Mouse (Mus musculus): ENCODE data around the gene Cyp2b19. TPM values are rescaled to one million over a fixed set of nuclear protein-coding genes. Genes with fewer than 3 reads are reported as not detected.
A peak's percentile ranks its signal among the peaks of the same experiment; 100 is the strongest.

The Cyp2b19 gene
- 0.09 TPM in 1 of 2 replicates, not detected in the other for polyA plus RNA-seq (2015; fragmentation: Nextera tagmentation; extraction: Ambion mirVana)

DNA sequence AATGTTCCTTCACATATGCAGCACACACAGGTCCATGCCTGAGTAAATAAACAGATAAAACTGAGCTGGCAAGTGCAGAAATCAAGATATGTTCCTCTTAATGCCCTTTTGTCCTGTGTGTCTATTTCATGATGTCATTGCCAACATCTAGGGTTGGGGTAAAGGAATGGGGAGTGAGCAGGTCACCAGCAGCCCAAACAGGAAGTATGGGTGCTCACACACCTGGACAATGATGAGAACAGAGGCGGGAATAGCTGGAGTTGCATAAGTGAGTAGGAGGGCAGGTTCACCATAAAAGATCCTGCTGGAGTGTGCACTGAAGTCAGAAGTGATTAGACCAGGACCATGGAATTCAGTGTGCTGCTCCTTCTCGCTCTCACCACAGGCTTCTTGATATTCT lies at the start of gene Cyp2b19:
Gene Cyp2b19 (plus strand): TSS at position 301 of the 400 bp plus-strand sequence.
- no peak within 1 kb of the TSS for H3K4me3 ChIP-seq (replicated peaks)
- H3K4me2 ChIP-seq: no peak within 1 kb of the TSS
- H3K27me3 ChIP-seq (replicated peaks): no peaks in the 10 kb centered on the region
- H3K36me3 ChIP-seq: no peaks in the 10 kb centered on the region
- no peaks in the 10 kb centered on the region for H3K9me3 ChIP-seq
- no peak for ATAC-seq (ENCODE audit: insufficient read depth, low FRiP score, low read depth)
- H3K4me1 ChIP-seq: no peaks in the 10 kb centered on the region
- no peak within 1 kb of the TSS for H3K9ac ChIP-seq
- WGBS: 79% methylated on average over 2 of the region's 2 CpGs
- H3K27ac ChIP-seq: no peak within 1 kb of the TSS

DNA sequence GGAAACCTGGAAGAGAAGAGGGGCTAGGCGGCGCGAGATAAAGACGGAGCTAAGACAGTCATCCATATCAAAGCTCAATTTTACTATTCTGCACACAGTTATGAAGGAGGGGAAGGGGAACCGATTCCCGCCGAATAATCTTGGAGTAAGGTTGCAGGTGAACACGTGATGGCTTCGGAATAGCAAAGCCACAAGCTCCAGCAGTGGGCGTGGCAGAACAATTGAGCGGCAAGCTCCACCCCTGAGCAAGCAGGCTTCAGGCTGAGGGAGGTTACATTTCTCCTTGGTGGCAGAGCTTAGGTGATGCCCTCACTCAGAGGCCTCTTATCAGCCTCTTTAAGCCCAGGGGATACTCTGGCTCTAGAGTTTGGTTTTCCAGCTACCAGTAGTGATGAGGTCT lies 45.9 kb upstream of the Cyp2b19 start:
- no peak overlapping the region for H3K4me3 ChIP-seq (replicated peaks)
- no peaks in the 10 kb centered on the region for H3K4me1 ChIP-seq
- H3K9me3 ChIP-seq: no peaks in the 10 kb centered on the region
- no peak overlapping the region for H3K4me2 ChIP-seq
- no peaks in the 10 kb centered on the region for H3K27me3 ChIP-seq (replicated peaks)
- H3K9ac ChIP-seq: no peak overlapping the region
- 86% methylated on average over 11 of the region's 11 CpGs for whole genome bisulfite sequencing
- H3K27ac ChIP-seq: no peak overlapping the region
- H3K36me3 ChIP-seq: no peaks in the 10 kb centered on the region
- ATAC-seq (ENCODE audit: insufficient read depth, low FRiP score, low read depth): no peak

DNA sequence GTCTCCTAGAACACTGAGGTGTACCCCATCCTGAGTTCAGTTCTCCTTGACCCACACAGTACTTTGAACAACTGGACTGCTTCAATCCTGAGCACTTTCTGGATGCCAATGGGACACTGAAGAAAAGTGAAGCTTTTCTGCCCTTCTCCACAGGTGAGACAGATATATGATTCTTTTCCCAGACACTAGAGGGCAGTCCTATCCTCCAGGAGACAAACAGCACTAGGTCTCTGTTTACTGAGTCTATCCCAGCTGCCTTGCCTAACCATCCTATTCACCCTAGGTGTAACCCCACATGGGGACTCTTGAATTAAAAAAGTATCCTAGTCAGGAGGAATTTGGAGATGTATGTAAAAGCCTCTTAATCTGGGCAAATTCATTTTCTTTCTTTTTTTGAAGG lies 18.0 kb upstream of the Cyp2b19 start:
- no peaks in the 10 kb centered on the region for H3K27me3 ChIP-seq (replicated peaks)
- no peaks in the 10 kb centered on the region for H3K4me1 ChIP-seq
- no peaks in the 10 kb centered on the region for H3K36me3 ChIP-seq
- no peak for ATAC-seq (ENCODE audit: insufficient read depth, low FRiP score, low read depth)
- H3K27ac ChIP-seq: no peak overlapping the region
- no peak overlapping the region for H3K4me2 ChIP-seq
- no peak overlapping the region for H3K4me3 ChIP-seq (replicated peaks)
- no peaks in the 10 kb centered on the region for H3K9me3 ChIP-seq
- no peak overlapping the region for H3K9ac ChIP-seq

DNA sequence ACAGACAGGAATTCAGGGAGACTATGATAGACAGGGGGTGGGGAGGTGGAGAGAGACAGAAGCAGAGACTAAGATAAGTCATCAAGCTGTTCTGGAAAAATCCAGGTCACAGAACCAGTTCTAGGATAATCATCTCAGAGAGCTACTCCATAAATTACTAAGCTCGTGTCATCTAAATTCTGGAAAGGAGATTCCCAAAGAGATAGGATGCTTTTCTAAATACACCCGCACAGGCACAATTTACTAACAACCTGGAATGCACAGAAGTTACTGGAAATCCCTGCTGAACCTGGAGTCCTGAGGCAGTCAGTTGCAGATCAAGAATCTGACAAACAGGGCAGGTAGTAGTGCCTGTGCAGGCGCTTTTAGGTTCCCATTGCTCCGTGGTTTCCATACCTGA lies 13.0 kb upstream of the Cyp2b19 start:
- ATAC-seq (ENCODE audit: insufficient read depth, low FRiP score, low read depth): no peak
- WGBS: 72% methylated on average over 4 of the region's 4 CpGs

DNA sequence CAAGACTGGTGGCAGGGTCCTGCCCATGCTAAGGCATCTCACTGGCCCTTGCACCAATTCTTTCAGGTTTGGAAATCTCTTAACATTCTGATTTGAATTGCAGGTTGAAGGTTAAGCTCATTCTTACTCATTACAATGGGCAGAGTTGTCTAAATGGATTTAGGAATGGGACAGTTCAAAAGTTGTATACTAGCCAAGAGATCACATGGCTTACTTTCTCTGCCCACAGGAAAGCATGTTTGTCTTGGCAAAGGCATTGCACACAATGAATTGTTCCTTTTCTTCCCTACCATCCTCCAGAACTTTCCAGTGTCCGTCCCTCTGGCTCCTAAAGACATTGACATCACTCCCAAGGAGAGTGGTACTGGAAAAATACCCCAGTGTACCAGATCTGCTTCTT lies 11.5 kb upstream of the Cyp2b19 start:
- Histone ChIP-seq H3K36me3 (no peaks in the 10 kb centered on the region), H3K9me3 (no peaks in the 10 kb centered on the region), H3K27ac (no peak overlapping the region), H3K4me1 (no peaks in the 10 kb centered on the region), H3K4me2 (no peak overlapping the region), H3K4me3 (replicated peaks) (no peak overlapping the region), H3K27me3 (replicated peaks) (no peaks in the 10 kb centered on the region), H3K9ac (no peak overlapping the region)
- ATAC-seq (ENCODE audit: insufficient read depth, low FRiP score, low read depth): no peak
- WGBS: 47% methylated on average over 1 of the region's 1 CpGs

More for the DNA sequence above, 13.0 kb upstream of the Cyp2b19 start:
- no peak overlapping the region for H3K27ac ChIP-seq
- H3K9me3 ChIP-seq: no peaks in the 10 kb centered on the region
- H3K9ac ChIP-seq: no peak overlapping the region
- H3K36me3 ChIP-seq: no peaks in the 10 kb centered on the region
- H3K4me3 ChIP-seq (replicated peaks): no peak overlapping the region
- H3K27me3 ChIP-seq (replicated peaks): no peaks in the 10 kb centered on the region
- H3K4me1 ChIP-seq: no peaks in the 10 kb centered on the region
- H3K4me2 ChIP-seq: no peak overlapping the region

DNA sequence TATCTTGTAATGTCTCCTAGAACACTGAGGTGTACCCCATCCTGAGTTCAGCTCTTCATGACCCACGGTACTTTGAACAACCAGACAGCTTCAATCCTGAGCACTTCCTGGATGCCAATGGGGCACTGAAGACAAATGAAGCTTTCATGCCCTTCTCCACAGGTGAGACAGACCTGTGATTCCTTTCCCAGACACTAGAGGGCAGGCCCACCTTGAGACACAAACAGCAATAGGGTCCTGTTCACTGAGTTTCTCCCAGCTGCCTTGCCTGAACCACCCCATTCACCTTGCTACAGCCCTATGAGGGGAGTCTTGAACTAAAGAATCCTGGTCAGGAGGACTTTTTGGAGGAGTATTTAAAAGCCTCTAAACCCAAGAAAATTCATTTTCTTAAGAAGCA lies 10.1 kb downstream of the Cyp2b19 start:
- Histone ChIP-seq H3K4me2 (no peak overlapping the region), H3K27me3 (replicated peaks) (no peaks in the 10 kb centered on the region), H3K4me3 (replicated peaks) (no peak overlapping the region), H3K27ac (no peak overlapping the region), H3K4me1 (no peaks in the 10 kb centered on the region), H3K9ac (no peak overlapping the region), H3K9me3 (no peaks in the 10 kb centered on the region), H3K36me3 (no peaks in the 10 kb centered on the region)
- no peak for ATAC-seq (ENCODE audit: insufficient read depth, low FRiP score, low read depth)
- WGBS: 68% methylated on average over 1 of the region's 1 CpGs

DNA sequence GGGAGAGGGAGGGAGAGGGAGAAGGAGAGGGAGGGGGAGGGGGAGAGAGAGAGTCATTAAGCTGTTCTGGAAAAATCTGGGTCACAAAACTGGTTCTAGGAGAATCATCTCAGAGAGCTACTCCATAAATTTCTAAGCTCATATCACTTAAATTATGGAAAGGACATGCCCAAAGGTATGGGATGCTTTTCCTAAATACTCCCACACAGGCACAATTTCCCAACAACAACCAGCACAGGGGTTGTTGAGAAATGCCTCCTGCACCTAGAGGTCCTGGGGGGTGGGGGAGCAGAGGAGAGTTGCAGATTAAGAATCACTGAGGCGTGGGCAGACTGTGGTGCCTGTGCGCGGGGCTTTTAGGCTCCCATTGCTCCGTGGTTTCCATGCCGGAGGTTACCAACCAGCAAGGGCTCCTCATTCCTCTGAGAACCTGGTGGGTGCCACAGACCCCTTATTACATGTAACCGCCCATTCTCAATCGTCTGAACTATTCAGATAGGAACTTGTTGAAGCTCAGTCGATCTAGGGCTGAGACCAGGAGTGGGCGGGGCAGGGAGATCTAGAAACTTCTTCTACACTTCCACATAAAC lies 13.0 kb downstream of the Cyp2b19 start:
- H3K4me2 ChIP-seq: no peak overlapping the region
- no peak for ATAC-seq (ENCODE audit: insufficient read depth, low FRiP score, low read depth)
- H3K9me3 ChIP-seq: no peaks in the 10 kb centered on the region
- no peak overlapping the region for H3K4me3 ChIP-seq (replicated peaks)
- H3K9ac ChIP-seq: no peak overlapping the region
- no peaks in the 10 kb centered on the region for H3K4me1 ChIP-seq
- H3K36me3 ChIP-seq: no peaks in the 10 kb centered on the region
- H3K27ac ChIP-seq: no peak overlapping the region
- no peaks in the 10 kb centered on the region for H3K27me3 ChIP-seq (replicated peaks)
- WGBS: 72% methylated on average over 9 of the region's 9 CpGs

DNA sequence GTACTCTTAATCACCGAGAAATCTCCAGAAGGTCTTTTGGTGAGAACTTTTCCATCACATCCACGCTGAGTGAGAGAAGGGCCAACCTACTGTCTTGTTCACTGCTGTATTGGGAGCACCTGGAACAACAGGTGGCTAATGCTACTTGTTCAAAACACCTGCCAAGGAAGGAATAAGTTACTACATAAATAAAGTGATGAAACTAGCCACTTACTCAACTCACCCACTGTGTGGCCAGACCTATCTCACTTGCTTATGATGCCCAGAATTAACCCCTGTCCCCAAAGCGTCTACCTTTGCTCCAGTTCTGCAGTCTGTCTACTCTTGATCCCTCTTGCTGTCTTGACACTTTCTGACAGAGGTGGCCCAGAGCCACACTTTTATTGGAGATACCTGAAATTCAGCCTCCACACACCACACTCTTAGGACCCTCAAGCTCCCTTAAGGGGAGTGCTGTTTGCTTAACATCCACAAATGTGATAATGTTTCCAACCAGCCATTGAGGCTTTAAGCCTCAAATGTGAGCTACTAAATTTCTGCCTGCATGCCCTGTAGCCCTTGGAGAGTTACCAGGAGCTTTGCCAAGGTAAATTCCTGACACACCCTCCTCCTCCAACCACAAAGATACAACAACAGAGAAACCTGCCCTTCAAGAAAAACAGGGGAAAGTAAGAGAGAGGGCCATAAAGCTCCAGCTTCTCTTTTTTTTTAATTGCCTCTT lies 16.1 kb downstream of the Cyp2b19 start:
- no peak overlapping the region for H3K9ac ChIP-seq
- no peaks in the 10 kb centered on the region for H3K4me1 ChIP-seq
- H3K27me3 ChIP-seq (replicated peaks): no peaks in the 10 kb centered on the region
- no peak overlapping the region for H3K4me3 ChIP-seq (replicated peaks)
- ATAC-seq (ENCODE audit: insufficient read depth, low FRiP score, low read depth): no peak
- WGBS: 79% methylated on average over 3 of the region's 3 CpGs
- H3K9me3 ChIP-seq: no peaks in the 10 kb centered on the region
- H3K4me2 ChIP-seq: no peak overlapping the region
- H3K27ac ChIP-seq: peak overlapping the region; percentile 62
- no peaks in the 10 kb centered on the region for H3K36me3 ChIP-seq

DNA sequence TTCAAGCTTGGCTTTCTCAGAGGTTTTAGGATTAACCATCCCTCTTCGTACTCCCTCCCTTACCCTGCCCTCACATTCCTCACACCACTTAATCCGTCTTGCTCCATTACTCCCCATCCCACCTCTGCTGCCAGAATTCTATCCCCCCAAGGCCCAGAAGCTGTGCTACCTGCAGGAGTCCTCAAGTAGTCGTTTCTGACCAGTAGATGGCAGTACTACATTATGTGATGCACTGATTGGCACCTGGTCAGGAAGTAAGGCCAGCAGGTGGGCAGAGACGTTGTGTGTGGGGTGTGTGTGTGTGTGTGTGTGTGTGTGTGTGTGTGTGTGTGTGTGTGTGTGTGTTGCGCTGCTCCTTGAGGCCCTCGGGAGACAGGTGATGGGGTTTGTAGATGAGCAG lies 18.9 kb downstream of the Cyp2b19 start:
- ATAC-seq (ENCODE audit: insufficient read depth, low FRiP score, low read depth): peak; percentile 62
- 13% methylated on average over 6 of the region's 6 CpGs for WGBS
- H3K9me3 ChIP-seq: no peaks in the 10 kb centered on the region

DNA sequence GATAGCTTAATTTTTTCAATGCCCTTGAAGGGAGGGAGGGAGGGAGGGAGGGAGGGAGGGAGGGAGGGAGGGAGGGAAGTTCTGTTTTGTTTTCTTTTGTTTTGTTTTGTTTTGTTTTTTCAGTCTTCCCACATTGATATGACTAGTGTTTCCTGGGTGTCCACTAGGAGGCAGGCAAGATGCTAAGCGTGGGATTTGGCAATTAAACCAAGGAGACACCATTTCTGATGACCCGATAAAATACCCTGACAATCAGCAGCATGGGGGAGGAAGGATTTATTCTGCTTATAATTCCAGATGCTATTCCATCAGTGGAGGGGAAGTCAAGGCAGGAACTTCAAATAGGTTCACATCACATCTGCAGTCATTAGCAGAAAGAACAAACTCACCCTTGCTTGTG lies 20.9 kb downstream of the Cyp2b19 start:
- H3K4me3 ChIP-seq (replicated peaks): no peak overlapping the region
- WGBS: 39% methylated on average over 2 of the region's 2 CpGs
- no peak overlapping the region for H3K4me2 ChIP-seq

More for the DNA sequence above, 18.9 kb downstream of the Cyp2b19 start:
- no peak overlapping the region for H3K4me3 ChIP-seq (replicated peaks)
- no peaks in the 10 kb centered on the region for H3K36me3 ChIP-seq
- no peak overlapping the region for H3K27ac ChIP-seq
- no peaks in the 10 kb centered on the region for H3K27me3 ChIP-seq (replicated peaks)
- no peak overlapping the region for H3K9ac ChIP-seq
- no peaks in the 10 kb centered on the region for H3K4me1 ChIP-seq
- H3K4me2 ChIP-seq: no peak overlapping the region

DNA sequence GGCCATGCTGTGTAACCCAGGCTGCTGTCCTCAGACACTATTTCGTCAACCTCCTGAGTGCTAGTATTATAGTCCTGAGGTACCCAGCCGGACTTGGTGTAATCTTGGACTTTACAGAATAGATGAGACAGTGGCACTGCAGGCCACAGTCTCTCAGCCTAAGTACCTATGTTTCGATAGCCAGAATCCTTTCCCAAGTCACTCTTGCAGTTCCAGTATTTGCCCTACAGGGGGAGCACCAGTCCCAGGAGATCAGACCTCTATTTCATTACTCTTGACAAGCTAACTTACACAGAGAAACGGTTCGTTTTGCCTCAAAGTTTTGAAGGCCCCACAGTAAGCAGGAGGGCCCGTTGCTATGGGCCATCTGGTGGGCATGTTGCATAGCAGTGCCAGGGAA lies 21.5 kb downstream of the Cyp2b19 start:
- no peak overlapping the region for H3K4me3 ChIP-seq (replicated peaks)
- 27% methylated on average over 6 of the region's 6 CpGs for WGBS
- H3K4me1 ChIP-seq: no peaks in the 10 kb centered on the region
- H3K9me3 ChIP-seq: no peaks in the 10 kb centered on the region
- no peak overlapping the region for H3K27ac ChIP-seq
- H3K27me3 ChIP-seq (replicated peaks): no peaks in the 10 kb centered on the region
- no peaks in the 10 kb centered on the region for H3K36me3 ChIP-seq
- H3K4me2 ChIP-seq: no peak overlapping the region
- no peak overlapping the region for H3K9ac ChIP-seq
- no peak for ATAC-seq (ENCODE audit: insufficient read depth, low FRiP score, low read depth)

More for the DNA sequence above, 20.9 kb downstream of the Cyp2b19 start:
- no peaks in the 10 kb centered on the region for H3K36me3 ChIP-seq
- no peak for ATAC-seq (ENCODE audit: insufficient read depth, low FRiP score, low read depth)
- no peak overlapping the region for H3K27ac ChIP-seq
- H3K4me1 ChIP-seq: no peaks in the 10 kb centered on the region
- H3K27me3 ChIP-seq (replicated peaks): no peaks in the 10 kb centered on the region
- H3K9ac ChIP-seq: no peak overlapping the region
- no peaks in the 10 kb centered on the region for H3K9me3 ChIP-seq

DNA sequence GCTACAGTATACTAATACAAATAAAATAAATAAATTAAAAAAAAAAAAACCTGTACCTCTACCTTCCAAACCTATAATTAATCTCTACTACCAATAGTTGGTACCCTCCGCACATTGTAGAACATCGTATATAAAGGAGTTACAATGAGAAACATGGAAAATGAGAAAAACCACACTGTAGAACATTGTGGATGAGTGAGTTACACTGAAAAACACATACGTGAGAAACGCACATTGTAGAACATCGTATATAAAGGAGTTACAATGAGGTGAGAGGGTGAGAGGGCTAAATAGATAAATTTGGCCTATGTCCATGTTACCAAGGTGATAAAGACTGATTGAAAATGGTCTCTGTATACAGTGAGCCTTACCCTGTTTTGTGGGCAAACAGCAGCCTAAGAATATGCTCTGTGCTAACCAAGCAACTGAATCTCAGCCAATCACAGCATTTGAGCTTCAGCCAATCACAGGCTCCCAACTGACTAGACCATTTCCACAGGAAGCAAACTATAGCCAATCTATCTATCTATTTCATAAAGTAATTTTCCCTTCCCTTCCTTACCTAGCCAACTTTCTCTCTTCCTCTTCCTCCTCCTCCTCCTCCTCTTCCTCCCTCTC lies 23.0 kb downstream of the Cyp2b19 start:
- WGBS: 76% methylated on average over 5 of the region's 5 CpGs
- H3K27me3 ChIP-seq (replicated peaks): no peaks in the 10 kb centered on the region
- H3K9me3 ChIP-seq: no peaks in the 10 kb centered on the region
- no peak overlapping the region for H3K4me3 ChIP-seq (replicated peaks)
- no peak overlapping the region for H3K27ac ChIP-seq
- H3K4me1 ChIP-seq: no peaks in the 10 kb centered on the region
- peak; percentile 52; the same call in 1 of the 2 replicates for ATAC-seq (ENCODE audit: insufficient read depth, low FRiP score, low read depth)
- H3K9ac ChIP-seq: no peak overlapping the region
- no peaks in the 10 kb centered on the region for H3K36me3 ChIP-seq
- no peak overlapping the region for H3K4me2 ChIP-seq
